Mouse (Mus musculus) C2C12 (cell line): ENCODE results near the gene Kidins220.

ENCODE experiments used
- CTCF ChIP-seq: IDR thresholded peaks from one replicate; pipeline ENCODE4 v1.5.1; 2011; ENCODE audit not compliant: control insufficient read depth, insufficient read depth, insufficient read length
- MAX ChIP-seq: IDR thresholded peaks from one replicate; pipeline ENCODE4 v1.6.1; 2011; ENCODE audit warnings: mild to moderate bottlenecking, control low read depth
- MYOD1 ChIP-seq: IDR thresholded peaks from one replicate; pipeline ENCODE4 v1.6.1; 2011; ENCODE audit warnings: low read depth; ENCODE audit not compliant: control insufficient read depth, insufficient read length
- MYOG ChIP-seq: IDR thresholded peaks from one replicate; pipeline ENCODE4 v1.6.1; 2011; ENCODE audit not compliant: control insufficient read depth, insufficient read length; ENCODE audit errors: extremely low read depth

- TF ChIP-seq CTCF (no peak), MAX (no peak), MYOD1 (no peak), MYOG (no peak)
Observed at GRCm38 (mm10) chr12:24930760-24931159, 44.0 kb upstream of the Kidins220 start.
